Mouse (Mus musculus) right cerebral cortex, postnatal 14 days (tissue): Measurements from ENCODE around the gene Lrrc43.
A peak's percentile ranks its signal among the peaks of the same experiment; 100 is the strongest.
"Not testable (repeated sequence)": the region's sequence is repeated elsewhere in the genome, so short reads cannot be mapped to it uniquely, and the experiment has no call there.

Experiments
- DNase-seq: peaks from one replicate; pipeline ENCODE4 v3.0.0; 2022

Gene Lrrc43

DNA sequence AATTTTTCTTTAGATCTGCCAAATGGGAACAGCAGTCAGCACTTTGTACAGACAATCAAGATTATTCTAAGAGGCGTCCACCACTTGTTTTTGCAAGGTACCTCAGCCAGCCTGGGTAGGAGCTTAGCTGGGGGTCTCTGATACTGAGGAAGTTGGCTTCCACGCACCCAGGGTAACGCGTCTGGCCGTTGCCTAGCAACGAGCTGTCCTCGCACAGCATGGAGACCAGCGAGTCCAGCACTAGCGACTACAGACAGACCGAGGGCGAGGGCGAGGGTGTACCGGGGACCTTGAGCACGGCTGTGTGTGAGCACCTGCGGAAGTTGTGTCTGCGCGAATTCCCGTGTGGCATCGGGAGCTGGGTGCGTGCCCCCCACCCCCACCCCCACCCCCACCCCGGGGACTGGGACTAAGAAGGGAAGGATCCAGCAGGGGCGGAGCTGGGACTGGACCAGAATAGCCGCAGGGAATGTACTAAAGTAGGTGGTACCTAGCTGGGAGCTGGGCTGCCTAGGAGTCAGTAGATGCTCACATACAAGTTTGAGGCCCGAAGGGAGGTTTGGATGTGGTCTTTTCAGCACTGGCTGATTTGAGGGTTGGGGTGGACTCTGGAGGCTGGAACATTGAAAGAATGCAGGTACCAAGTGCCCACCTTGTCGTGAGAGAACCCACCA, at the start of gene Lrrc43, which contains the start of gene Il31:
Gene Lrrc43, plus strand, starts transcription at position 194 of the 674 bp plus-strand sequence.
Gene Il31, minus strand, starts transcription at position 378 of the 674 bp plus-strand sequence.
- DNase-seq = no peak

DNA sequence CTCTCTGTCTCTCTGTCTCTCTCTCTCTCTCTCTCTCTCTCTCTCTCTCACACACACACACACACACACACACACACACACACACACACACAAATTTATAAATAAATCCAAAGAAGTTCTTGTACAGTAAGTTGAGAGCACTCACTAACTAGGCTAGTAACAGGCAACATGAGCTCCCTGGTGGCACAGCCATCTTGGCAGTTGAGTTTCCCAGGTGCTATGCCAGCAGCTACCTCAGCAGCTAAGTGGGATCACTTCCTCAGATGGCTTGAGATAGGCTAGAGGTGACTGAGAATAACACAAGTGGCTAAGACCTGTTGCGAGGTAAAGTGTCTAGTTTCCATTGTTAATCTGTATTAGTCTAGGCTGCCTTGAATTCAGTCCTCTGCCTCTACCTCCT, 49.8 kb upstream of the Lrrc43 start:
- DNase-seq = no peak

DNA sequence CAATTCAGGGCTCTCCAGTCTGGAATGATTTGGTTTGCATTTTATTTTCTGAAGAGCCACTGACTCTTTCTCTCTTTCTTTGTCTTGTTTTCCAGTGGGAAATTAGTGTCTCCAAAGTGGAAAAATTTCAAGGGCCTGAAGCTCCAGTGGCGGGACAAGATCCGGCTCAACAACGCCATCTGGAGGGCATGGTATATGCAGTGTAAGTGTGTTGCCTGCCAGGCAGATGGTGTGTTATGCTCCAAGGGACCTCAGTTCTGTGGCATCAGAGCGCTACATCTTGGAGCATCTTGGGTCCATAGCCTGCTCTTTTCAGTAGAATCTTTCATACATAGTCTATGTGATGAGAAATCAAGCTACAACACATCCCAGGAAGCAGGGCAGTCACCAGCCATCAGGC, 49.2 kb upstream of the Lrrc43 start:
- peak; percentile 54 for DNase-seq

DNA sequence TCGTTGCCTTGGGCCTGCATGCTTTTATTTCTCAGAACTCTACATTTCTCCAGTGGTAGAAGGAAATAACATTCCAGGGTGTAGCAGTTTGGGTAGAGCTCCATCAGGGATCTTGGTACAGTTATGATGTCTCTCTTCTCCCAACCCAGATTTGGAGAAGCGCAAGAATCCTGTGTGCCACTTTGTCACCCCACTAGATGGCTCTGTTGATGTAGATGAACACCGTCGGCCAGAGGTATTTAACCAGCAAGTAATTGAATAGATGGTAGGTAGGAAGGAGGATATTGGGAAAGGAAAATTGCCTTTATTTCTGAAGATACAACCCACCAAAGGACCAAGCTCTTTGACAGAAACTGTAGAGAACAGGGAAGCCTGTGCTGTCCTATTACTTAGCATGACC, 48.4 kb upstream of the Lrrc43 start:
- no peak for DNase-seq

DNA sequence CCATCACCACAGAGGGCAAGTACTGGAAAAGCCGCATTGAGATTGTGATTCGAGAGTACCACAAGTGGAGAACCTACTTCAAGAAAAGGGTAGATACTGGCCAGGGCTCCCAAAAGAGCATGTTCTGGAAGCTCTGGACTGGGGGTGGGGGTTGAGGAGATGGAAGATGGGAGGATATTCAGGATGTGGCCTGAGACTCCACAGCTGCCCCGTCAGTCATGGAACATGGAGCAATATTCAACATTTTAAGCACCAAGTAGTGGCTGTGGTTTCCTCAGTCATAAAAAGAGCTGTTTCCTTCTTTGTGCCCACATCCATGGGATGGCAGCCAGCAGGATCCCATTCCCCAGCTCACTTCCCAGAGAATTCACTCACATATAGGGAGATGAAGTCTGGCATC, 46.8 kb upstream of the Lrrc43 start:
- no peak for DNase-seq

DNA sequence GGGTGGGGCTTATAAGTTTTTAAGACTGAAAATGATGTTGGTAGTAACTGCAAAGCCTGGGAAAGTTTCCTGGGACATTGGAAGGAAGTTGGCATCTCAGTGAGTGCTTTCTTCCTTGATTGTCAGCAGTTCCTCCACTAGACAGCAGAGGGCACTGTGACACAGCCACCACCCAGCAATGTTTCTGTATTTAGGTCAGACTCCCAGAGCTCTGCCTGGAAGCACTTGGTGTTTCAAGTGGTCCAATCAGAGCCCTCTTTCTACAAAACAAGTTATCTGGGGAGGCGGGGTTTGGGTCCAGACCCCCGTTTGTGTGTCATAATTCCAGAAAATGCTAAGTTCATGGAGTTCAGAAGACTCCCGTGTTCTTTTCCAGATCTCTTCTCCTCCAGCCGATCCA, 45.0 kb upstream of the Lrrc43 start:
- peak; percentile 68 for DNase-seq

DNA sequence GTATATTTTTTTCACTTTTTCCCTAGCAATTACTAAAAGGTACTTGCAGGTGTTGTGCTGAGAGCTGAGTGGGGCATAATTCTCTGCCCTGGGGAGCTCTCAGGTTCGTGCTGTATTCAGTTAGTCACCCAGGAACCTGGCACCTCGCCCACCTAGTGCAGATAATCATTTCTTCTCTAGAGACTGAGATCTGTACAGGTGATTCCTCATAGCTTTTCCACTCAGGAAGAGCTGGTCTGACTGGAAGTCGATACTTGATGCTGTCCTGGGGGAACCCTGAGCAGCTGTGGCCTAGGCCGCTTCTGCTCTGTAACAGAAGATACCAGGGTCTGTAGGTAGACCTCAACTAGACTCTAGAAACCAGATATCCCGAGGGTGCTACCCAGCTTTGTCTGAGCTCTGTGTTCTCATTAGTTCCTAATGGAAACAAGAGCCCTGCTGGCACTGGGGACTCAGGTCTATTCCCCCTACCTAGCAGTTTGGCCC, 44.2 kb upstream of the Lrrc43 start:
- no peak for DNase-seq

DNA sequence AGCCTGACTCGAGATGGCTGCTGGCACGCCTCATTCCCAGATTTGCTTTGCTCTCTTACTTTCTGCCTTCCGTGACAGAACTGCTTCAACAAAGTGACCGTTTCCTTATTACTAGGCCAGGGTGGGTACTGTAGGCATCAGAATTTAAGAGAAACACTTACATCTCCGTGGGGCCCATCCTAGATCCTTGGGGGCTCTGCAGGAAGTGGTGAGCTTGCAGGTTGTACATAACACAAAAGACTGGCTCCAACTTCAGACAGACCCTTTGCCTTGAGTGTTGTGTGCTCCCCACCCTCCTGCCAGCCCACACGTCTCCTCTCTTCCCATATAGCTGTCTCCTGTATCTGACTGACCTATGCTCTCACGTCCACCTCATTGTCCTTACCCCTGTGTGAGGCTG, 37.2 kb upstream of the Lrrc43 start:
- DNase-seq = no peak

DNA sequence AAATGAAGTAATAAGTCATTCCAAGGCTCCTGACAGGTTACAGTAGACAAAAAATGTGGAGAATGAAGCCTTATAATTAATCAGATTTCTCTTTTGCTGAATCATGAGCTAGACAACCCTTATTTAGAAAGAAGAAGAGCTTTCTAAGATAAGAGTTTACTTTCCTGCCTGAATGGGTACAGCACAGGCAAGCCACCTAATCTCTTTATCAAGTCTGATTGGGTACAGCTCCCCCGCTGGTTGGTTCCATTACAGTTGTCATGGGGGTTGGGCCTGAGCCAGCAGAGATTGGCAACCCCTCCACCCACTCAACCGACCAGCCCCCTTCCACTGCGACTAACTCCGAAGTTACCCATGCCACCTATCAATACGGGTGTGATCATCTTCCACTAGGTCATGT, 27.7 kb upstream of the Lrrc43 start:
- no peak for DNase-seq

DNA sequence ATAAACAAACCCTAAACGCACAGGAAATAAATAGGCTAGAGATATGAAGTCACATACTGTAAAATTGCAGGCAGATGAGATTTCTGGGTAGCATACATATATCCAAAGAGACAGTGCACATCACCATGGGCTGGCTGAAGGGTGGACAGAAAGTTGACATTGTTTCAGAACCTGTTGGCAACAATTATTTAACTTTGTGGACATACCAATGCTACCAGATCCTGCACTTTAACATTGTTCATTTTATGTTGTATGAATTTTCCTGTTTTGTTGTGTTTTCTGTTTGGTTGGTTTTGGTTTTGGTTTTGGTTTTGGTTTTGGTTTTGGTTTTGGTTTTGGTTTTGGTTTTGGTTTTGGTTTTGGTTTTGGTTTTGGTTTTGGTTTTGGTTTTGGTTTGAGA, 24.5 kb upstream of the Lrrc43 start:
- no peak for DNase-seq

DNA sequence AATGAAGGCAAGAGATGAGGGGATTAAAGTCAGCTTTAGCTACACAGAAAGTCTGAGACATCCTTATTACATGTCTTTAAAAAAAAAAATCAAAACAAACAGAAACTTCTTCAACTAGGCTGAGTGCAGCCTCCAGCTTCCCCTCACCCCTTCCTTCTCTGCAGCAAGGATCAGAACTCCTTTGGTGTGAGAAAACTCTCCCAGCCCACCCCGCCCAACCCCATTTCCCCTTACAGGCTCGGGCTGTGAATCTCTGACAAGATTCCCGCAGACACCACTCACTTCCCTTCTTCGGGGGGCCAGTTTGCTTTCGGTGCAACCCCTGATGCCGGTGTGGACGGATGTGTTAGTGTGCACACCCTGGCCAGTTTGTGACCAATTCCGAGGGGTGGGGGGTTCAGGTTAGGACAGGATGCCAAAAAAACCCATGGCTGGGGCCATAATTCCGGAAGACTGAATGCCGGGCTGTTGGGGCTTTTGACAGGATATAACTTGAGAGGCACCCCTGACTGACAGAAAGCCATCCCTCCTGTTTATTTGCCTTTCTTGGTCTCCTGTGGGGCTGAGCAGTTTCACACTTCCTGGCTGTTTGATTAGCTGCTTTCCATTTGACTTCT, 18.2 kb upstream of the Lrrc43 start:
- DNase-seq = no peak

DNA sequence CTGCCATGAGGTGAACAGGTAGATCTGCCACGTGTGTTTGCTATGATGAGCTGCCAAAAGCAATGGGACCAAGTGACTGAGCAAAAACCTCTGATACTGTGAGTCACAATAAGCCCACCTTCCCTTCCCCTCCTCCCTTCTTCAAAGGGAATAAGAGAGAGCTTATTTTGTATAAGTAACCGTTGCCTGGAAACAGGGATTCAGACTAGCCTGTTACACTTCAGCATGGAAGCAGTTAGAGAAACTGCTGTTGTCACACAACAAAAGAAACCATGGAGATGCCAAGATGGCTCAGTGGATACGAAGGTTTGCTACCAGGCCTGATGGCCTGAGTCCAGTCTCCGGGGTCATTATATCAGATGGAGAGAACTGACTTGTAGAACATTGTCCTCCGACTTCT, 15.3 kb upstream of the Lrrc43 start:
- no peak for DNase-seq

DNA sequence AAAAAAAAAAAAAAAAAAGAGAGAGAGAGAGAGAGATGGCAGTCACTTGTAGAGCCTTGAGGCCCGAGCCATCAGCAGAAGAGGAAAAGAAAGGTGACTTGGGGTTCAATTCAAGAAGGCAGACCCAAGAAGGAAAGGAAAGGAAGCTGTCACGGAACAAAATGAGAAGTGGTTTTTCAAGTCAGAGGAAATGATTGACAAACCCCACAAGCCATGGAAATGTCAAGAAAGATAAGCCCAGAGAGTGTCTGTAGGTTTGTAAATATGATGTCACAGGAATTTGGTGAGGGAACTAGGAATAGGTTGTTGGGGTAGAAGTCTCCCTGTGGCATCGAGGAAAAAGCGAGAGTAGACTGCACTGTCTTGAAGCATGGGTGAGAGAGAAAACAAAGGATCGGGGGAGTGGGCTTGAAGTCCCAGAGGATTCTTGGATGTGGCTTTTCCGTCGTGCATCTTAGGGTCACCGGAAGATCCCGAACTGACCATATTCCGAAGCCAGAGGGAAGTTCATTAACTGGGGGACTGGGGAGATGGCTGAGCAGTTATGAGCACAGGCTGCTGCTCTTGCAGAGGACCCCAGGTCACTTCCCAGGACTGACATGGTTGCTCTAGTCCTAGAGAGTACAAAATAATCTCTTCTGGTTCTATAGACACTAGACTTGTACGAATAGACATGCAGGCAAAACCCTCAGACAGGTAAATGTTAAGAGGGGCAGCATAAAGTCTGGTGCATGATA, 1.3 kb upstream of the Lrrc43 start:
- no peak for DNase-seq

DNA sequence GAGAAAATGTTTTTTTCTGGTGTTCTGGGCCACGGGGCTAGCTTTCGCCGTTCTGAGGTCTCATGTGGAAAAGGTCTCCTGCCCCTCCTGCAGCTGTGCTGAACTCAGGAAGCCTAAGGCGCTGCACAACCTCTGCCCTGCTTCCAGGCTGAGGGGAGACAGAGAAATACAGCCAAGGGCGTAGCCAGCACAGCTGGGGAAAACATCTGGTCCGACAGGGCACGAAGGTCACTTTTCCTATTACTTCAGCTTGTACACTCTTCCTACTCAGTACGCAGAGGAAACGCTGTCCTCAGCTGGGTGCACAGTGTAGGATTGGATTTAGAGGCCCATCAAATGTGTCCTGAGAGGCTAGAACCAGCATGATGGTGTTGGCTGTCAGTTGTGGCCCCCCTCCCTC, 830 bp downstream of the Lrrc43 start:
- no peak for DNase-seq

DNA sequence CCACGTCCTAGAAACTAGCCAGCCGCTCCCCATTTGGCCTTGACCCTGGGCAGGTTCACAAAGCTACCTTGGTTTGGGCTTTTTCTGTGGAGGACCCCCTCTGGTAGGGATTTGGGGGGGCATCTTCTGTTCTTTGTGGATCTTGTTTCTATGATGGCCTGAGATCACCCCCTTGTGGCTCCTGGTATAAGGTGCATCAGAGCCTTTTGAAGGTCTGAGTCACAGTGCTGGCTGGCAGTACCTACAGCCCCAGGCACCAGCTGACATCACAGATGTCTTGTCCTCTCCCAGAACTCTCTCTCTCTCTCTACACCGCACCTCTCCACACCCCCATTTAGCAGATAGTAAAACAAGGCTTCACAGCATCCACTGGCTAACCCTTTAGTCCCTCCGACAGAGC, 10.6 kb downstream of the Lrrc43 start:
- DNase-seq = no peak

DNA sequence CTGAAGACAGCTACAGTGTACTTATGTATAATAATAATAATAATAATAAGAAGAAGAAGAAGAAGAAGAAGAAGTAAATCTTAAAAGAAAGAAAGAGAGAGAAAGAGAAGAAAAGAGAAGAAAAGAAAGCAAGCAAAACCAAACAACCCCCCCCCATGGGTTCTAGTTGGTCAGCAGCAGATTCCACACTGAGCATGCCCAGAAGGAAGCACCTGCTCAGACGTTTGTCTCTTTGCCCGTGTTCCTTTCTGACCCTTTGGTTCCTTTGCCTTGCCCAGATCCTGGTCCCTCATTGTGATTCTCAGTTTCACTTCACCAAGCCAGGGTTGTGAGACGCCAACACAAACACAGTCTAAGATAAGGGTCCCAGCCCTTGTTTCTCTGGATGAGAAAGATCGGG, 12.9 kb downstream of the Lrrc43 start:
- no peak for DNase-seq

DNA sequence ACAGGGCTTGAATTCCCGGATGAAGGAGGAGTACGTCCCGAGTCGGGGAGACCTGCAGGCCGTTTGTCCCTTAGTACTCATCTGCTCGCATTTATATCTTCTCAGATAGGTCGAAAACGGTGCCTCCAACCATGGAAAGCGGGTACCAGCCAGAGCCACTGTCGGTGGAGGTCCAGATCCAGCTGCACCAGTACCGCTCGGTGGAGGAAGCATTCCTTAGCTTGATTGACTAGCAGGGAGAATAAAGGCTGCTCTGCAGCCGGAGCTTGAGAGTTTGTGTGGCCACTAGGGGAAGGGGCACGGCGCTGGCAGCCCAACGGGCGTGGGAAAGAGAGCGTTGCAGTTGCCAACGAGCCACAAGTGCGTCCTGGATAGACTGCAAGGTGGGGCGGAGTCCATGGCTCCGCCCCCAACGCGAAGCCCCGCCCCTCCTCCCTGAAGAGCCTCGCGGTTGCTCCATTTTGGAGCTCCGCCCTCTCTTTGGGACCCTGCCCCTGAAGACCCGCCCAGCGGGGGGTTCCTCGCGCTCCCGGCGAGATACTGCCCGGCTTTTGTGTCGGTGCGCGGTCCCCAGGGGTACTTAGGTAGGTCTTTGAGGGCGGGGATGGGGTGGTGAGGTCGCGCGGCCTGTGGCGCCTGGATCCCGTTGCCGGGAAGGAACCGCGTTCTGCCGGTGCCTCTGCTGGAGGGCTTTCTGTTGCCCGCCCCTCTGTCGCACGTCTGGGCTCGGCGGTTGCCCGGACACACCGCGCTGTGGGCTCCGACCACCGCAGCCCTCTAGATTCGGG, 19.0 kb downstream of the Lrrc43 start:
- DNase-seq = peak; percentile 81

DNA sequence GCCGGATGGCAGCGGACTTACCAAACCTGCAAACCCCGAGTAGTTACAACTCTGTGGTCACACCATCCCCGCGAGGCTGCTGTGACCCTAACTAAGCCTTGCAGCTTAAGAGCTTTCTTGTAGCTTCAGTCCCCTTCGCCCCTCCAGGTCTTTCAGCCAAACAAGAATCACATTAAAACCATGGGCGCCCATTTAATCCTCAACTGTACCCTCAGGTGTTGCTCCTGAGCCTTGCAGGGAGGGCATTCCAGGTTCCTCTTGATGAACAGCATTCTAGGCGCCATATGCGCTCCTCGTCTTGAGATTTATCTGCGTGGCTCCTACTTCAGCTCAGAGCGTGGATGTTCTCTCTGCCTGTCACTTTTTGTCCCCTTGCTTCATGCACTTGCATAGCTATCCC, 19.8 kb downstream of the Lrrc43 start:
- DNase-seq = no peak

DNA sequence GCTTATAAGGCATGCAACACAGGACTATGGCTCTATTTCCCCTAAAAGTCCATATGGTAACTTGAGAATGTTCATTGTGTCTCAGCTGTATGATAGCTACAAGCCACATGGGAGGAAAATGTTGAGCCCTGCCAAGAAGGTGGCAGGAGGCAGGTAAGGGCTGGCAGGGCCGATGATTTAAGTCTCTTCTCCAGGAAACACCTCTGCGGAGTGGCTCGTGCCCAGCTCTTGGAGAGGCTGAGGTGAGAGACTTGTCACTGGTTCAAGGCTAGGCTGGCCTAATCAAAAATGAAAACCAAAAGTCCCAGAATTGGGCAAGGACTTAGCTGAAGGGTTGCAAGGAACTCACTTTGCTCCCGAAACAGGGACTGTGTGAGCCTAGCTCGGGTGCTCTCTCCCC, 21.1 kb downstream of the Lrrc43 start, which contains the start of gene B3gnt4:
Gene B3gnt4, plus strand, starts transcription at position 301 of the 400 bp plus-strand sequence.
- no peak for DNase-seq

DNA sequence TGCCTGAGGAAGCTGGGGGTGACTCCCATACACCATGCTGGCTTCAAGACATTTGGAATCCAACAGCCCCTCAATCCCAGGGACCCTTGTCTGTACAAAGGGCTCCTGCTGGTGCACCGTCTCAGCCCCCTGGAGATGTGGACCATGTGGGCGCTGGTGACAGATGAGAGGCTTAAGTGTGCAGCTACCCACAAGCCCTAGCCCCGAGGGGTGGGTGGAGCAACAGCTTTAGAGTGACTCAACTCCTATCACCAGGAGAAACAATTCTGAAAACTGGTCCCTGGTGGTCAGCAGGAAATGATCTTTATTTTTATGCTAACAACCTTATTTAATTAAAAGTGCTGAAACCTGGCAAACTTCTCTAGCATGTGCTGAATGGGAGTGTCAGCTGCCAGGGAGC, 22.3 kb downstream of the Lrrc43 start:
- DNase-seq = not testable (repeated sequence)

DNA sequence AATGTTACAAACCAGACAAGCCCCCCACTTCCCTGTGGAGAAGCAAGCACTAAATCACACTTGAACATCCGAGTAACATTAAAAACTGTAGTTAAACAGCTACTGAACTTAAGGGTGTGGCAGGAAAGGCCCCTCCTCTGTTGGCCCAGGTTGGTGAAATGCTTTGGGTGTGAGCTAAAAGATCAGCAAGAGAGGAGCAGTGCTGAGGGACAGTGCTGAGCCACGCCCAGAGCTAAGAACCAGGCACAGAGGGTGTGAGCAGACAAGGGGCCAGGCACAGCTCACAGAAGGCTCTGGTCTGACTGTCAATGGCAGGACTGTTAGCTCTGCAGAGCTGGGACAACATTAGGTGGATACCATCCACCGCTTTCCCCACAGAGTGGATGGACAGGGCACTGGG, 23.0 kb downstream of the Lrrc43 start:
- DNase-seq = no peak

DNA sequence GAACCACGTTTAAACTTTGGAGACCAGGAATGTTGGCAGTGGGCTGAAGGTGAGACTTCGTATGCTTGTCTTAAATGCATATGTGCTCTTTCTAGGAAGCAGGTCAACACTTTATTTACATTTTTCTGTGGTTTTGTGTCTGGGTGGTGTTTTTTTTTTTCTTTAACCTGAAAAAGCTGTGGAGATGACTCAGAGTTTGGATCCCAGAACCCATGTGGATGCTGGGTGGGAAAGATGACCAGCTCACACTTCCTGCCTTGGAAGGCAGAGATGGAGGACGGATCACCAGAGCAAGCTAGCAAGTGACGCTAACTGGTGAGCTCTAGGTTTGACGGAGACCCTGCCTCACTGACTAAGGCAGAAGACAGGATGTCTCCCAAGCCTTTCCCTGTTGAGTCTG, 25.8 kb downstream of the Lrrc43 start:
- DNase-seq = no peak

DNA sequence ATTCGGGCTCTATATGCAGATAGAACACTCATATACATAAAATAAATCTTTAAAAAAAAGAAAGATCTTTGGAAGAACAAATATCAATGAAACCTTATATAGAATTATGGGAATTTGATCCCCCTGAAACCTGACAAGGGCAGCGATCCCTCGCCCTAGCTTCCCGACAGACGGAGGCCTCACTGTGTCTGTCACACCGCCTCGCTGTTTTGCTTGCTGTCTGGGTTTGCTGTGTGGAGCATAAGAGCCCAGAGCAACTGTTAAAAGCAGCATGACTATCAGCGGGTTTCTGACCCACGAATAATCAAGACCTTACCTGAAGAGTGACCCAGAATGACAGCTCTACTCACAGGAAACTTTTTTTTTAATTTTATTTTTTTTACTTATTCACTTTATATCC, 31.6 kb downstream of the Lrrc43 start:
- no peak for DNase-seq
